Mouse (Mus musculus): Measurements from ENCODE around the gene Chrd.
A peak's percentile ranks its signal among the peaks of the same experiment; 100 is the strongest.

Gene Chrd

GRCm38 (mm10) chr16:20733731-20734730 lies 1.1 kb downstream of the Chrd start, which contains the start of gene Thpo:
TSS of gene Thpo (minus strand) at chr16:20734511.
- DNase-seq (ENCODE audit: low spot score in 2 of 2): no peak

GRCm38 (mm10) chr16:20735651-20736050 lies 2.7 kb downstream of the Chrd start:
- no peak for DNase-seq (ENCODE audit: low spot score in 2 of 2)

- DNase-seq (ENCODE audit: low spot score in 2 of 2): no peak
Measured at GRCm38 (mm10) chr16:20736168-20736567, 3.2 kb downstream of the Chrd start.

- DNase-seq (ENCODE audit: low spot score in 2 of 2): no peak
Measured at GRCm38 (mm10) chr16:20736823-20737222, 3.9 kb downstream of the Chrd start.

GRCm38 (mm10) chr16:20739845-20740244 lies 6.9 kb downstream of the Chrd start:
- DNase-seq (ENCODE audit: low spot score in 2 of 2): no peak

- peak in 1 of 2 experiments; percentile 65 for DNase-seq (ENCODE audit: low spot score in 2 of 2)
Measured at GRCm38 (mm10) chr16:20746641-20747040, 13.7 kb downstream of the Chrd start.

GRCm38 (mm10) chr16:20750518-20750917 lies 17.6 kb downstream of the Chrd start:
- DNase-seq (ENCODE audit: low spot score in 2 of 2): no peak

- DNase-seq (ENCODE audit: low spot score in 2 of 2): no peak
Measured at GRCm38 (mm10) chr16:20756052-20756451, 23.1 kb downstream of the Chrd start.

- DNase-seq (ENCODE audit: low spot score in 2 of 2): no peak
Measured at GRCm38 (mm10) chr16:20757385-20757784, 24.5 kb downstream of the Chrd start.

GRCm38 (mm10) chr16:20761681-20762080 lies 28.8 kb downstream of the Chrd start:
- DNase-seq (ENCODE audit: low spot score in 2 of 2): no peak

GRCm38 (mm10) chr16:20765244-20765643 lies 32.3 kb downstream of the Chrd start:
- DNase-seq (ENCODE audit: low spot score in 2 of 2): no peak

- DNase-seq (ENCODE audit: low spot score in 2 of 2): no peak
Measured at GRCm38 (mm10) chr16:20775021-20775420, 42.1 kb downstream of the Chrd start.

- DNase-seq (ENCODE audit: low spot score in 2 of 2): no peak
Measured at GRCm38 (mm10) chr16:20779846-20780245, 46.9 kb downstream of the Chrd start.

- no peak for DNase-seq (ENCODE audit: low spot score in 2 of 2)
Measured at GRCm38 (mm10) chr16:20781101-20781630, 48.2 kb downstream of the Chrd start.

GRCm38 (mm10) chr16:20783891-20784290 lies 51.0 kb downstream of the Chrd start:
- no peak for DNase-seq (ENCODE audit: low spot score in 2 of 2)

GRCm38 (mm10) chr16:20784754-20785153 lies 51.8 kb downstream of the Chrd start:
- no peak for DNase-seq (ENCODE audit: low spot score in 2 of 2)

- DNase-seq (ENCODE audit: low spot score in 2 of 2): no peak
Measured at GRCm38 (mm10) chr16:20786556-20786955, 53.6 kb downstream of the Chrd start.

- no peak for DNase-seq (ENCODE audit: low spot score in 2 of 2)
Measured at GRCm38 (mm10) chr16:20791803-20792202, 58.9 kb downstream of the Chrd start.

Measured in frontal cortex, postnatal 10 days (tissue).